Mouse (Mus musculus) MEL (cell line): ENCODE measurements around the gene Dnm1. TPM values are rescaled to one million over a fixed set of nuclear protein-coding genes. Genes with fewer than 3 reads are reported as not detected.
A peak's percentile ranks its signal among the peaks of the same experiment; 100 is the strongest.

Experiments used
- DNase-seq: peaks from one replicate; pipeline ENCODE4 v3.0.0; 2011; ENCODE audit warnings: low read depth, low spot score
- H3K27ac ChIP-seq: 2 replicates; pipeline ENCODE4 v1.5.1; 2012; ENCODE audit warnings: low read depth, mild to moderate bottlenecking, control low read depth, low read length, moderate library complexity; ENCODE audit not compliant: control insufficient read depth
- H3K27me3 ChIP-seq, 2 experiments: fragments of 150-350 bp in 1 of 2; sonication (generic) in 1 of 2; 2 replicates each; pipeline ENCODE4 v1.6.1; 2012; ENCODE audit warnings: low read length in 2 of 2, mild to moderate bottlenecking in 2 of 2, improper control_type of control experiment in 1 of 2, moderate library complexity in 1 of 2; ENCODE audit not compliant: insufficient read depth in 2 of 2, control insufficient read depth in 1 of 2
- H3K36me3 ChIP-seq, 2 experiments: 2 replicates each; pipeline ENCODE4 v1.6.1; 2012 to 2014; ENCODE audit warnings: low read length in 2 of 2, improper control_type of control experiment in 1 of 2, inconsistent platforms in 1 of 2, mild to moderate bottlenecking in 1 of 2; ENCODE audit not compliant: insufficient read depth in 2 of 2, control insufficient read depth in 1 of 2
- H3K4me1 ChIP-seq, 2 experiments: fragments of 150-350 bp in 1 of 2; sonication (generic) in 1 of 2; 2 replicates each; pipeline ENCODE4 v1.6.1; 2012; ENCODE audit warnings: low read length in 2 of 2, improper control_type of control experiment in 1 of 2, mild to moderate bottlenecking in 1 of 2; ENCODE audit not compliant: insufficient read depth in 2 of 2, control insufficient read depth in 1 of 2
- H3K4me3 ChIP-seq, 2 experiments: fragments of 150-350 bp in 1 of 2; sonication (generic) in 1 of 2; 2 replicates each; pipeline ENCODE4 v1.5.1; 2012; ENCODE audit warnings: low read depth in 2 of 2, low read length in 2 of 2, mild to moderate bottlenecking in 2 of 2, moderate library complexity in 2 of 2, control low read depth in 1 of 2, improper control_type of control experiment in 1 of 2; ENCODE audit not compliant: control insufficient read depth in 1 of 2, insufficient read depth in 1 of 2
- H3K79me2 ChIP-seq: 2 replicates; pipeline ENCODE4 v1.6.1; 2012; ENCODE audit warnings: mild to moderate bottlenecking, low read length, moderate library complexity; ENCODE audit not compliant: control insufficient read depth, poor library complexity, insufficient read depth
- H3K9ac ChIP-seq: 2 replicates; pipeline ENCODE4 v1.6.1; 2012; ENCODE audit warnings: low read depth, mild to moderate bottlenecking, control low read depth, low read length, moderate library complexity; ENCODE audit not compliant: control insufficient read depth, poor library complexity, severe bottlenecking
- H3K9me3 ChIP-seq: fragments of 150-350 bp; sonication (generic); replicated peaks from 2 replicates; pipeline ENCODE4 v1.6.1; 2012; ENCODE audit warnings: mild to moderate bottlenecking, low read length, improper control_type of control experiment, moderate library complexity; ENCODE audit not compliant: insufficient read depth
- CHD1 ChIP-seq: IDR thresholded peaks from 2 replicates; pipeline ENCODE4 v1.6.1; 2012; ENCODE audit warnings: low read depth, mild to moderate bottlenecking, inconsistent platforms, low read length, improper control_type of control experiment
- CTCF ChIP-seq, 3 experiments: IDR thresholded peaks in 2 of 3; conservative IDR thresholded peaks in 1 of 3; 2 replicates each; pipeline ENCODE4 v1.5.1; 2011 to 2012; ENCODE audit warnings: low read length in 3 of 3, low read depth in 2 of 3, mild to moderate bottlenecking in 2 of 3, improper control_type of control experiment in 1 of 3, inconsistent platforms in 1 of 3, mixed read lengths in 1 of 3, moderate library complexity in 1 of 3; ENCODE audit not compliant: control insufficient read depth in 1 of 3, insufficient read depth in 1 of 3, poor library complexity in 1 of 3, severe bottlenecking in 1 of 3
- E2F4 ChIP-seq: IDR thresholded peaks from 2 replicates; pipeline ENCODE4 v1.6.1; 2011; ENCODE audit warnings: low read depth, low read length, improper control_type of control experiment, borderline replicate concordance
- KAT2A ChIP-seq: conservative IDR thresholded peaks from 2 replicates; pipeline ENCODE4 v1.6.1; 2012; ENCODE audit warnings: low read depth, low read length, improper control_type of control experiment, inconsistent platforms
- MEF2A ChIP-seq: IDR thresholded peaks from 2 replicates; pipeline ENCODE4 v1.6.1; 2014; ENCODE audit warnings: low read depth, mild to moderate bottlenecking, inconsistent platforms, low read length, improper control_type of control experiment; ENCODE audit not compliant: poor library complexity, insufficient replicate concordance, severe bottlenecking; ENCODE audit errors: extremely low read depth
- MXI1 ChIP-seq: IDR thresholded peaks from 2 replicates; pipeline ENCODE4 v1.6.1; 2011; ENCODE audit warnings: mild to moderate bottlenecking, low read depth, low read length, improper control_type of control experiment
- MYC ChIP-seq: IDR thresholded peaks from 2 replicates; pipeline ENCODE4 v1.6.1; 2011; ENCODE audit warnings: low read depth, mild to moderate bottlenecking, low read length, improper control_type of control experiment, moderate library complexity
- NELFE ChIP-seq: IDR thresholded peaks from 2 replicates; pipeline ENCODE4 v1.6.1; 2011; ENCODE audit warnings: low read depth, low read length, improper control_type of control experiment
- POLR2A ChIP-seq, 2 experiments: IDR thresholded peaks; 2 replicates each; pipeline ENCODE4 v1.6.1; 2011 to 2012; ENCODE audit warnings: low read length in 2 of 2, mild to moderate bottlenecking in 2 of 2, control low read depth in 1 of 2, improper control_type of control experiment in 1 of 2, low read depth in 1 of 2, moderate library complexity in 1 of 2; ENCODE audit not compliant: control insufficient read depth in 1 of 2, insufficient read depth in 1 of 2, poor library complexity in 1 of 2
- RAD21 ChIP-seq: IDR thresholded peaks from 2 replicates; pipeline ENCODE4 v1.6.1; 2011; ENCODE audit warnings: mild to moderate bottlenecking, low read depth, low read length, improper control_type of control experiment
- SMC3 ChIP-seq: IDR thresholded peaks from 2 replicates; pipeline ENCODE4 v1.6.1; 2011; ENCODE audit warnings: low read depth, low read length, improper control_type of control experiment
- TAL1 ChIP-seq: IDR thresholded peaks from 2 replicates; pipeline ENCODE4 v1.6.1; 2012; ENCODE audit warnings: mild to moderate bottlenecking, inconsistent platforms, low read length, moderate library complexity, mixed read lengths
- TCF12 ChIP-seq: IDR thresholded peaks from 2 replicates; pipeline ENCODE4 v1.6.1; 2014; ENCODE audit warnings: low read depth, mild to moderate bottlenecking, inconsistent platforms, low read length, improper control_type of control experiment, moderate library complexity
- ZKSCAN1 ChIP-seq: IDR thresholded peaks from 2 replicates; pipeline ENCODE4 v1.6.1; 2012; ENCODE audit warnings: low read depth, mild to moderate bottlenecking, inconsistent platforms, low read length, improper control_type of control experiment, moderate library complexity
- ZMIZ1 ChIP-seq: IDR thresholded peaks from 2 replicates; pipeline ENCODE4 v1.6.1; 2012; ENCODE audit warnings: low read depth, mild to moderate bottlenecking, inconsistent platforms, low read length, improper control_type of control experiment, moderate library complexity
- ZNF384 ChIP-seq: IDR thresholded peaks from 2 replicates; pipeline ENCODE4 v1.6.1; 2012; ENCODE audit warnings: low read depth, mild to moderate bottlenecking, inconsistent platforms, low read length, improper control_type of control experiment
- polyA plus RNA-seq, 2 experiments: library from polyadenylated mRNA; stranded (reverse) in 1 of 2; unstranded in 1 of 2; fragments of >175 nt in 1 of 2; fragments of >200 nt in 1 of 2; gene quantifications; 2 replicates each; pipeline versions ENCODE4 v1.2.1 to v1.2.4; 2012; ENCODE audit warnings: low replicate concordance in 2 of 2, low read depth in 1 of 2; ENCODE audit not compliant: insufficient read length in 2 of 2, insufficient read depth in 1 of 2, missing spikeins in 1 of 2
- total RNA-seq: library from RNA; depleted of rRNA; stranded (reverse); fragments of 300-350 nt; gene quantifications from 2 replicates; pipeline ENCODE4 v1.2.3, GENCODE M21; 2012

Gene Dnm1
- total and polyA plus RNA-seq, 3 experiments = 0.42 to 5.0 TPM; not detected in 1

GRCm38 (mm10) chr2:32307941-32308760 is 45.0 kb downstream of the Dnm1 start:
- TF ChIP-seq CTCF (IDR thresholded peaks at IDR 0.05 in 2 of 3, conservative IDR thresholded peaks at IDR 0.05 in 1 of 3; ENCODE audit: control insufficient read depth in 1 of 3, insufficient read depth in 1 of 3, low read depth in 2 of 3, low read length in 3 of 3, poor library complexity in 1 of 3, severe bottlenecking in 1 of 3) (peak; percentile 78 to 98 (median 83)), RAD21 (peak; percentile 17), TAL1 (no peak), MYC (no peak), POLR2A (IDR thresholded peaks at IDR 0.05; ENCODE audit: control insufficient read depth in 1 of 2, insufficient read depth in 1 of 2, low read depth in 1 of 2, low read length in 2 of 2, poor library complexity in 1 of 2) (no peak), ZMIZ1 (no peak), KAT2A (no peak), MXI1 (no peak), NELFE (no peak), SMC3 (peak; percentile 51), TCF12 (no peak), ZNF384 (no peak), CHD1 (no peak)
- H3K9me3 ChIP-seq = no peaks in the 10 kb centered on the region
- no peaks in the 10 kb centered on the region for H3K79me2 ChIP-seq
- H3K9ac ChIP-seq = no peak overlapping the region
- H3K4me3 ChIP-seq = no peak overlapping the region
- no peak overlapping the region for H3K27ac ChIP-seq
- H3K36me3 ChIP-seq = no peaks in the 10 kb centered on the region
- peak; percentile 80 for DNase-seq
- H3K27me3 ChIP-seq = no peaks in the 10 kb centered on the region
- peaks cover 2 to 3% of the 10 kb centered on the region in 2 experiments; a peak in 2 of 4 replicates for H3K4me1 ChIP-seq

DNA sequence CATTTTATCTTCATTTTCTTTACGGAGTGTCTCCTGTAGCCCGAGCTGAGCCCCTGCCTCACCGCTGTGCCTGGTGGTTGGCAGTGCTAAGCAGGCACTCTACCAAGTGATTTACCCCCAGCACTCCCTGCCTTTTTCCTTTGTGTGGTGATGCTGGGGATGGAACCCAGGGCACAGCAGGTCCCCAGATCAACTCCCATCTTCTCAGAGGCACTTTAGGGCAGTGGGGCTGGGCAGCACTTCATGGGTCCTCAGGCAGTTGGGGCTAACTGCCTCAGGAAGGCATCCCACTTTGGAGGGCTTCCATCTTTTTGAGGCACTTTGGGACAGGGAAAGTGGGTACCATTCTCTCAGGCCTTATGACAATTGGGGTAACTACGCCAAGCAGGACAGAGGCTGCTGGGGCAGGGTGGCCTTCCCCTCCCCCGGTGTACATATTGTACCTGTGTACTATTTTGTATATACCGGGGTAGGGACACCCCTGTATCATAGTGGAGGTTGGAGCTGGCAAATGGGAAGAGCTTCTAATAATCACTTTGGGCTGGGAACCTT is 45.8 kb downstream of the Dnm1 start:
- no peak overlapping the region for H3K27ac ChIP-seq
- no peaks in the 10 kb centered on the region for H3K36me3 ChIP-seq
- H3K27me3 ChIP-seq = no peaks in the 10 kb centered on the region
- peaks cover 2 to 3% of the 10 kb centered on the region in 2 experiments; a peak in 2 of 4 replicates for H3K4me1 ChIP-seq
- DNase-seq = no peak
- H3K4me3 ChIP-seq = no peak overlapping the region
- no peak for TF ChIP-seq E2F4
- no peak for TF ChIP-seq KAT2A
- no peaks in the 10 kb centered on the region for H3K9me3 ChIP-seq
- H3K9ac ChIP-seq = no peak overlapping the region
- no peaks in the 10 kb centered on the region for H3K79me2 ChIP-seq

DNA sequence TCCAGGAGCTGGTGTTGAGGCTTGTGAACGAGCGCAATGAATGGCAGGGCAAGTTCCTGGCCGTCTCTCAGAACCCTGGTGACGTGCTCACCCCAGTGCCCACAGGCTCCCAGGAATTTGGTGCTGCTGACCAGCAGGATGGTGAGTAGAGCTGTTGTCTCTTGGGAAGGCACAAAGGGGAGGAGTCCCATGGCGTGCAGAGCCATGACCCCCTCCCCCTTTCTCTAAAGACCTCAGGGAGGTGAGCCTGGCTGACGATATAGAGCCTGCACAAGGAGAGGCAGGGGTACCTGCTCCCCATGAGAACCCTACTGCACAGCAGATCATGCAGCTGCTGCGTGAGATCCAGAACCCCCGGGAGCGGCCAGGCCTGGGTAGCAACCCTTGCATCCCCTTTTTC is 47.0 kb downstream of the Dnm1 start:
- H3K36me3 ChIP-seq = peaks cover 0 to under 1% of the 10 kb centered on the region in 2 experiments; a peak in 1 of 4 replicates
- DNase-seq = no peak

More for the DNA sequence above, 47.0 kb downstream of the Dnm1 start:
- Histone ChIP-seq H3K27me3 (no peaks in the 10 kb centered on the region), H3K27ac (no peak overlapping the region), H3K9me3 (no peaks in the 10 kb centered on the region), H3K4me1 (peaks cover under 1 to 1% of the 10 kb centered on the region in 2 experiments; a peak in 1 of 4 replicates), H3K79me2 (no peaks in the 10 kb centered on the region), H3K4me3 (no peak overlapping the region), H3K9ac (no peak overlapping the region)
- TF ChIP-seq ZKSCAN1 (no peak), SMC3 (no peak), CTCF (IDR thresholded peaks at IDR 0.05 in 2 of 3, conservative IDR thresholded peaks at IDR 0.05 in 1 of 3; ENCODE audit: control insufficient read depth in 1 of 3, insufficient read depth in 1 of 3, low read depth in 2 of 3, low read length in 3 of 3, poor library complexity in 1 of 3, severe bottlenecking in 1 of 3) (no peak), MEF2A (no peak), ZNF384 (no peak)
